Mouse (Mus musculus): Measurements from ENCODE around the gene Ccnd2. TPM values are rescaled to one million over a fixed set of nuclear protein-coding genes. Genes with fewer than 3 reads are reported as not detected.

Ccnd2 gene
- polyA plus RNA-seq, 1 experiment from 2014 or later: 270 TPM

GRCm38 (mm10) chr6:127145464-127146190, 6.4 kb downstream of the Ccnd2 start:
- 86% methylated on average over 20 of the region's 20 CpGs for WGBS
- Histone ChIP-seq H3K9me3 (no peaks in the 10 kb centered on the region), H3K4me1 (replicated peaks) (peaks cover 22% of the 10 kb centered on the region), H3K27ac (no peak overlapping the region), H3K4me2 (no peak overlapping the region), H3K36me3 (no peaks in the 10 kb centered on the region), H3K9ac (no peak overlapping the region), H3K27me3 (peaks cover 23% of the 10 kb centered on the region), H3K4me3 (no peak overlapping the region)
- ATAC-seq (ENCODE audit: low FRiP score): no peak

- H3K9me3 ChIP-seq: no peaks in the 10 kb centered on the region
- no peak overlapping the region for H3K27ac ChIP-seq
- H3K4me2 ChIP-seq: no peak overlapping the region
- WGBS: 76% methylated on average over 7 of the region's 7 CpGs
- no peak overlapping the region for H3K4me3 ChIP-seq
- H3K4me1 ChIP-seq (replicated peaks): 0 out of 2 replicates have a peak, but pooled peaks cover 3% of the 10 kb centered on the region
- H3K9ac ChIP-seq: no peak overlapping the region
- H3K36me3 ChIP-seq: no peaks in the 10 kb centered on the region
- no peak for ATAC-seq (ENCODE audit: low FRiP score)
- peaks cover 8% of the 10 kb centered on the region for H3K27me3 ChIP-seq
Observed at GRCm38 (mm10) chr6:127143576-127144288, 8.3 kb downstream of the Ccnd2 start.

GRCm38 (mm10) chr6:127143124-127143520, 8.9 kb downstream of the Ccnd2 start:
- H3K27me3 ChIP-seq: peaks cover 2% of the 10 kb centered on the region; the same call in 1 of the 2 replicates
- no peaks in the 10 kb centered on the region for H3K36me3 ChIP-seq
- no peak overlapping the region for H3K27ac ChIP-seq
- no peak overlapping the region for H3K4me2 ChIP-seq
- no peaks in the 10 kb centered on the region for H3K9me3 ChIP-seq
- WGBS: 80% methylated on average over 10 of the region's 10 CpGs
- H3K4me1 ChIP-seq (replicated peaks): no peaks in the 10 kb centered on the region
- no peak overlapping the region for H3K4me3 ChIP-seq
- no peak for ATAC-seq (ENCODE audit: low FRiP score)
- no peak overlapping the region for H3K9ac ChIP-seq

- no peaks in the 10 kb centered on the region for H3K36me3 ChIP-seq
- no peaks in the 10 kb centered on the region for H3K27me3 ChIP-seq
- no peak overlapping the region for H3K27ac ChIP-seq
- 0 out of 2 replicates have a peak overlapping the region, but pooled peaks have one; percentile 33 for H3K4me2 ChIP-seq
- peak; percentile 25 for ATAC-seq (ENCODE audit: low FRiP score)
- H3K4me1 ChIP-seq (replicated peaks): no peaks in the 10 kb centered on the region
- WGBS: 23% methylated on average over 10 of the region's 10 CpGs
- no peak overlapping the region for H3K4me3 ChIP-seq
- no peaks in the 10 kb centered on the region for H3K9me3 ChIP-seq
- no peak overlapping the region for H3K9ac ChIP-seq
Observed at GRCm38 (mm10) chr6:127142154-127143123, 9.6 kb downstream of the Ccnd2 start.

GRCm38 (mm10) chr6:127138962-127139361, 13.0 kb downstream of the Ccnd2 start:
- no peak for ATAC-seq (ENCODE audit: low FRiP score)
- WGBS: 92% methylated on average over 11 of the region's 11 CpGs
- H3K36me3 ChIP-seq: no peaks in the 10 kb centered on the region

GRCm38 (mm10) chr6:127133433-127134245, 18.4 kb downstream of the Ccnd2 start:
- H3K9ac ChIP-seq: no peak overlapping the region
- peak; percentile 90 for ATAC-seq (ENCODE audit: low FRiP score)
- peaks cover 20% of the 10 kb centered on the region; the same call in 1 of the 2 replicates for H3K4me1 ChIP-seq (replicated peaks)

More at GRCm38 (mm10) chr6:127138962-127139361, 13.0 kb downstream of the Ccnd2 start:
- no peaks in the 10 kb centered on the region for H3K9me3 ChIP-seq
- H3K9ac ChIP-seq: no peak overlapping the region
- H3K4me2 ChIP-seq: no peak overlapping the region
- no peaks in the 10 kb centered on the region for H3K27me3 ChIP-seq
- no peak overlapping the region for H3K27ac ChIP-seq
- H3K4me1 ChIP-seq (replicated peaks): peaks cover 5% of the 10 kb centered on the region; the same call in 1 of the 2 replicates
- no peak overlapping the region for H3K4me3 ChIP-seq

GRCm38 (mm10) chr6:127132719-127133118, 19.3 kb downstream of the Ccnd2 start:
- H3K4me1 ChIP-seq (replicated peaks): peaks cover 20% of the 10 kb centered on the region; the same call in 1 of the 2 replicates
- 79% methylated on average over 3 of the region's 3 CpGs for WGBS
- H3K4me3 ChIP-seq: no peak overlapping the region
- H3K4me2 ChIP-seq: no peak overlapping the region
- H3K36me3 ChIP-seq: no peaks in the 10 kb centered on the region
- H3K9ac ChIP-seq: no peak overlapping the region
- H3K27me3 ChIP-seq: no peaks in the 10 kb centered on the region
- H3K27ac ChIP-seq: no peak overlapping the region
- no peaks in the 10 kb centered on the region for H3K9me3 ChIP-seq
- no peak for ATAC-seq (ENCODE audit: low FRiP score)

More at GRCm38 (mm10) chr6:127133433-127134245, 18.4 kb downstream of the Ccnd2 start:
- 28% methylated on average over 16 of the region's 16 CpGs for WGBS
- Histone ChIP-seq H3K9me3 (no peaks in the 10 kb centered on the region), H3K4me3 (peak overlapping the region; percentile 4; the same call in 1 of the 2 replicates), H3K27ac (no peak overlapping the region), H3K4me2 (peak overlapping the region; percentile 35), H3K27me3 (no peaks in the 10 kb centered on the region), H3K36me3 (no peaks in the 10 kb centered on the region)

GRCm38 (mm10) chr6:127131946-127132345, 20.0 kb downstream of the Ccnd2 start:
- H3K4me2 ChIP-seq: no peak overlapping the region
- 84% methylated on average over 3 of the region's 3 CpGs for WGBS
- peaks cover 20% of the 10 kb centered on the region; the same call in 1 of the 2 replicates for H3K4me1 ChIP-seq (replicated peaks)
- no peak overlapping the region for H3K9ac ChIP-seq
- H3K27me3 ChIP-seq: no peaks in the 10 kb centered on the region
- no peaks in the 10 kb centered on the region for H3K36me3 ChIP-seq
- no peaks in the 10 kb centered on the region for H3K9me3 ChIP-seq
- no peak for ATAC-seq (ENCODE audit: low FRiP score)
- no peak overlapping the region for H3K4me3 ChIP-seq
- no peak overlapping the region for H3K27ac ChIP-seq

- ATAC-seq (ENCODE audit: low FRiP score): no peak
- Histone ChIP-seq H3K4me2 (no peak overlapping the region), H3K4me3 (no peak overlapping the region), H3K9me3 (no peaks in the 10 kb centered on the region), H3K9ac (no peak overlapping the region), H3K36me3 (no peaks in the 10 kb centered on the region), H3K4me1 (replicated peaks) (peaks cover 20% of the 10 kb centered on the region; the same call in 1 of the 2 replicates), H3K27ac (no peak overlapping the region), H3K27me3 (no peaks in the 10 kb centered on the region)
- WGBS: 72% methylated on average over 13 of the region's 13 CpGs
Observed at GRCm38 (mm10) chr6:127130377-127130776, 21.6 kb downstream of the Ccnd2 start.

GRCm38 (mm10) chr6:127129659-127130058, 22.3 kb downstream of the Ccnd2 start:
- 91% methylated on average over 14 of the region's 14 CpGs for WGBS
- H3K27ac ChIP-seq: no peak overlapping the region
- no peaks in the 10 kb centered on the region for H3K9me3 ChIP-seq

GRCm38 (mm10) chr6:127123506-127123905, 28.5 kb downstream of the Ccnd2 start:
- ATAC-seq (ENCODE audit: low FRiP score): no peak
- Histone ChIP-seq H3K27me3 (no peaks in the 10 kb centered on the region), H3K4me1 (replicated peaks) (no peaks in the 10 kb centered on the region), H3K9me3 (no peaks in the 10 kb centered on the region), H3K9ac (no peak overlapping the region), H3K36me3 (no peaks in the 10 kb centered on the region), H3K4me2 (no peak overlapping the region), H3K27ac (no peak overlapping the region), H3K4me3 (no peak overlapping the region)
- 93% methylated on average over 7 of the region's 7 CpGs for WGBS

More at GRCm38 (mm10) chr6:127129659-127130058, 22.3 kb downstream of the Ccnd2 start:
- no peak overlapping the region for H3K9ac ChIP-seq
- ATAC-seq (ENCODE audit: low FRiP score): no peak
- no peak overlapping the region for H3K4me2 ChIP-seq
- H3K27me3 ChIP-seq: no peaks in the 10 kb centered on the region
- H3K4me3 ChIP-seq: no peak overlapping the region
- peaks cover 20% of the 10 kb centered on the region; the same call in 1 of the 2 replicates for H3K4me1 ChIP-seq (replicated peaks)
- H3K36me3 ChIP-seq: no peaks in the 10 kb centered on the region

Data from hindbrain, embryonic 13.5 days (tissue).